Mouse (Mus musculus): ENCODE measurements at regions not wholly inside any gene's neighbourhood (a gene's known extent, or its start where the extent isn't known, plus 50 kb on each side); places are given as distances from the start of the nearest gene placed in this dataset.

GRCm38 (mm10) chr12:99096930-99097617, 176.7 kb downstream of the Ttc8 start:
- peak; percentile 85 to 93 for DNase-seq (ENCODE audit: low spot score in 2 of 2)

- no peak for DNase-seq (ENCODE audit: low spot score in 2 of 2)
Observed at GRCm38 (mm10) chr12:99097618-99098066, 177.3 kb downstream of the Ttc8 start.

- no peak for DNase-seq (ENCODE audit: low spot score in 2 of 2)
Observed at GRCm38 (mm10) chr12:99099881-99100280, 179.5 kb downstream of the Ttc8 start.

GRCm38 (mm10) chr12:99108616-99109015, 188.2 kb downstream of the Ttc8 start:
- DNase-seq (ENCODE audit: low spot score in 2 of 2), result no peak

- no peak for DNase-seq (ENCODE audit: low spot score in 2 of 2)
Observed at GRCm38 (mm10) chr12:99113781-99114180, 193.4 kb downstream of the Ttc8 start.

- DNase-seq (ENCODE audit: low spot score in 2 of 2), result no peak
Observed at GRCm38 (mm10) chr12:99116491-99116890, 196.1 kb downstream of the Ttc8 start.

GRCm38 (mm10) chr12:99118381-99119115, 198.2 kb downstream of the Ttc8 start:
- DNase-seq (ENCODE audit: low spot score in 2 of 2), result no peak

- no peak for DNase-seq (ENCODE audit: low spot score in 2 of 2)
Observed at GRCm38 (mm10) chr12:99119966-99120365, 199.6 kb downstream of the Ttc8 start.

GRCm38 (mm10) chr12:99123611-99124495, 203.5 kb downstream of the Ttc8 start:
- peak; percentile 84 to 92 for DNase-seq (ENCODE audit: low spot score in 2 of 2)

GRCm38 (mm10) chr12:99126129-99126528, 205.8 kb downstream of the Ttc8 start:
- DNase-seq (ENCODE audit: low spot score in 2 of 2), result no peak

Data from frontal cortex, postnatal 36 days (tissue).